Comparison of ENCODE assay signal across 8 mouse cellular contexts in genomic region chr9:64771236-64771635, GRCm38 (mm10). TPM values are rescaled to one million over a fixed set of nuclear protein-coding genes. Genes with fewer than 3 reads are reported as not detected.
DNase-seq lines count a peak whose midpoint lies in the region; ATAC-seq lines count a peak whose summit lies in the region.

No protein-coding gene starts in this region.

- DNase-seq in hindbrain, embryonic 11.5 days (ENCODE audit: low spot score): no peak
- DNase-seq in adrenal gland, adult (ENCODE audit: inconsistent age in 2 of 2, low spot score in 1 of 2): peak; percentile 74 to 88
- peak; percentile 37 to 46 for DNase-seq in frontal cortex, postnatal 25 days (ENCODE audit: low spot score in 2 of 2)
- DNase-seq in layer of hippocampus, adult 18-20 months (ENCODE audit: low spot score in 2 of 2): peak; percentile 47 to 72
- no peak for DNase-seq in kidney, adult 9 months

- no peak overlapping the region for H3K4me2 ChIP-seq in hindbrain, embryonic 13.5 days
- H3K4me2 ChIP-seq in hindbrain, embryonic 11.5 days (replicated peaks; ENCODE audit: low read depth, low read length): no peak overlapping the region

- no peaks in the 10 kb centered on the region for H3K9me3 ChIP-seq in hindbrain, embryonic 13.5 days
- no peaks in the 10 kb centered on the region for H3K9me3 ChIP-seq in hindbrain, embryonic 11.5 days (ENCODE audit: control insufficient read depth, low read length)

- H3K27me3 ChIP-seq in hindbrain, embryonic 13.5 days: no peaks in the 10 kb centered on the region
- H3K27me3 ChIP-seq in hindbrain, embryonic 11.5 days (ENCODE audit: control insufficient read depth, insufficient read depth, low read length): no peaks in the 10 kb centered on the region

- ATAC-seq in hindbrain, embryonic 13.5 days (ENCODE audit: low FRiP score): no peak
- ATAC-seq in hindbrain, embryonic 11.5 days (ENCODE audit: low FRiP score): no peak
- ATAC-seq in megakaryocyte progenitor cell, adult 5-6 weeks (replicated peaks; ENCODE audit: poor library complexity): peak; percentile 90
- no peak for ATAC-seq in erythroid progenitor cell, adult 5-6 weeks (replicated peaks; ENCODE audit: low FRiP score, poor library complexity, severe bottlenecking)

- H3K27ac ChIP-seq in hindbrain, embryonic 13.5 days: peak overlapping the region; percentile 40; the same call in 1 of the 2 replicates
- H3K27ac ChIP-seq in hindbrain, embryonic 11.5 days (ENCODE audit: low read depth, low read length): no peak overlapping the region

- no peak overlapping the region for H3K9ac ChIP-seq in hindbrain, embryonic 13.5 days
- no peak overlapping the region for H3K9ac ChIP-seq in hindbrain, embryonic 11.5 days (ENCODE audit: low read depth, low read length)

- H3K4me3 ChIP-seq in hindbrain, embryonic 13.5 days: no peak overlapping the region
- H3K4me3 ChIP-seq in hindbrain, embryonic 11.5 days (ENCODE audit: low read depth, low read length): no peak overlapping the region

- H3K4me1 ChIP-seq in hindbrain, embryonic 13.5 days (replicated peaks): peaks cover 23% of the 10 kb centered on the region
- H3K4me1 ChIP-seq in hindbrain, embryonic 11.5 days (replicated peaks; ENCODE audit: control insufficient read depth, insufficient read depth, low read length): no peaks in the 10 kb centered on the region

- 43% methylated on average over 5 of the region's 5 CpGs for WGBS in hindbrain, embryonic 13.5 days
- WGBS in hindbrain, embryonic 11.5 days: 79% methylated on average over 5 of the region's 5 CpGs

- H3K36me3 ChIP-seq in hindbrain, embryonic 13.5 days: no peaks in the 10 kb centered on the region
- H3K36me3 ChIP-seq in hindbrain, embryonic 11.5 days (ENCODE audit: control insufficient read depth, insufficient read depth, low read length): no peaks in the 10 kb centered on the region

RNA-seq across cellular contexts. Expression of gene Rab11a, which starts 33.7 kb away (rescaled TPM):
- polyA plus RNA-seq in hindbrain, embryonic 13.5 days (2015; fragmentation: Nextera tagmentation; extraction: Ambion mirVana): 381 and 422 TPM in 2 replicates
- polyA plus RNA-seq in hindbrain, embryonic 11.5 days (2014; fragmentation: Nextera tagmentation; extraction: Ambion mirVana): 322 and 331 TPM in 2 replicates
- total RNA-seq in layer of hippocampus, adult 18-20 months (2021): 100 to 1,000 TPM; 208 to 222 TPM
- 130 and 178 TPM in 2 replicates for total RNA-seq in megakaryocyte progenitor cell, adult 5-6 weeks (2015)
- total RNA-seq in megakaryocyte progenitor cell, adult 5-6 weeks (2017): 84.2 and 91.4 TPM in 2 replicates
- 127 and 143 TPM in 2 replicates for total RNA-seq in erythroid progenitor cell, adult 5-6 weeks (2015; ENCODE audit: low replicate concordance)
- 68.2 and 92.5 TPM in 2 replicates for total RNA-seq in erythroid progenitor cell, adult 5-6 weeks (2017; ENCODE audit: low replicate concordance)

RNA-seq across cellular contexts. Expression of gene Dennd4a, which starts 39.9 kb away (rescaled TPM):
- 9.4 and 10.0 TPM in 2 replicates for polyA plus RNA-seq in hindbrain, embryonic 13.5 days (2015; fragmentation: Nextera tagmentation; extraction: Ambion mirVana)
- 10.1 and 12.0 TPM in 2 replicates for polyA plus RNA-seq in hindbrain, embryonic 11.5 days (2014; fragmentation: Nextera tagmentation; extraction: Ambion mirVana)
- total RNA-seq in layer of hippocampus, adult 18-20 months (2021): 10 to 100 TPM; 35.5 to 37.6 TPM
- total RNA-seq in megakaryocyte progenitor cell, adult 5-6 weeks (2015): 37.1 and 47.0 TPM in 2 replicates
- 24.9 and 28.4 TPM in 2 replicates for total RNA-seq in megakaryocyte progenitor cell, adult 5-6 weeks (2017)
- 516 and 530 TPM in 2 replicates for total RNA-seq in erythroid progenitor cell, adult 5-6 weeks (2015; ENCODE audit: low replicate concordance)
- total RNA-seq in erythroid progenitor cell, adult 5-6 weeks (2017; ENCODE audit: low replicate concordance): 444 and 512 TPM in 2 replicates

Comparison
In these comparisons a context has a peak if more than half of its experiments do, and no peak if none do; other contexts are left out.
1. DNase-seq: peak in adrenal gland, adult (2 of 2), frontal cortex, postnatal 25 days (2 of 2) and layer of hippocampus, adult 18-20 months (2 of 2); none in hindbrain, embryonic 11.5 days (single experiment) and kidney, adult 9 months (single experiment).
2. RNA of gene Dennd4a, which starts 39.9 kb away (total RNA-seq): 444 to 530 TPM in erythroid progenitor cell, adult 5-6 weeks; 24.9 to 47.0 TPM in megakaryocyte progenitor cell, adult 5-6 weeks and 35.5 to 37.6 TPM in layer of hippocampus, adult 18-20 months; every median in the first group is over 4 times any median in the second.